Mouse (Mus musculus) ES-CJ7 (cell line): ENCODE data around the gene Plcd1.

Source experiments
- DNase-seq: peaks from one replicate; pipeline ENCODE4 v3.0.0; 2011; ENCODE audit warnings: low read depth, low spot score

Gene Plcd1

DNA sequence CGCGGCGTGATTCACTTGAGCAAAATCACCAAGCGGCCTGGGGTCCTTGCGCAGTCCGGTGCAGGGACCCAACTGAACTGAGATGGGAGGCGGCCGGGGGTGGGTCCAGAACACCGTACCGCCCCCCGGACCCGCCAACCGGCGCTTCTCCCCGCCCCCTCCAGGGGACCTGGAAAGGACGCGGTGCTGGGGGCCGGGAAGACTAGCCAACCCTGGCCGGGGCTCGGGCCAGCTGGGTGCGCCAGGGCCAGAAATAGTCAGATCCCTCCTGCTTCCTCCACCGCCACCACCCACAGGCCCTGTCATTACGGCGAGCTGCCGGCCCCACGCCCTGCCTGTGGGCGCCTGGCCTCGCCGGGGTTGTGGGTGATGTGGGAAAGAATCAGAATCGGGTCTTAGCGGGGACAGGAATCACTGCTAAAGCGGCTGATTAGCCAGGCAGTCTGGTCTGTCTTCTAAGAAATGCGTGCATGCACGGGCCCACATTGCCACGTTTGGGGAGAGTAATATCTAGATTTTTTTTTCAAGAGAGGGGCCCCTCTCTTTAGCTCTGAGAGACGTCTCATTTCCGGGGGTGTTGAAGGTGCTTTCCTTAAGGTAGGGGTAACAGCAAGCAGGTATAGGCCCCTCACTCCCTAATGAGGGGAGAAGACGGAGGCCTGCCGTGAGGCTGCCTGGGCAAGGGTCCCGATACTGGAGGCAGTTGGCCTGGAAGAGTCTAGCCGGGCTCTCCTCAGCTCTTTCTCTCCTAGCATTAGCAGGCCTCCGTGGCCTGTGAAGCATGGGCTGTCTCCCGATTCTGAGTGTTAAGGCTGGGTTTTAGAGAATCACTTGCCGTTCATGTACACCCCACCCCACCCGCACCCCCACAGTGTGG is at the start of gene Plcd1:
Gene Plcd1, minus strand, starts transcription at position 84 of the 877 bp plus-strand sequence.
- DNase-seq = no peak

DNA sequence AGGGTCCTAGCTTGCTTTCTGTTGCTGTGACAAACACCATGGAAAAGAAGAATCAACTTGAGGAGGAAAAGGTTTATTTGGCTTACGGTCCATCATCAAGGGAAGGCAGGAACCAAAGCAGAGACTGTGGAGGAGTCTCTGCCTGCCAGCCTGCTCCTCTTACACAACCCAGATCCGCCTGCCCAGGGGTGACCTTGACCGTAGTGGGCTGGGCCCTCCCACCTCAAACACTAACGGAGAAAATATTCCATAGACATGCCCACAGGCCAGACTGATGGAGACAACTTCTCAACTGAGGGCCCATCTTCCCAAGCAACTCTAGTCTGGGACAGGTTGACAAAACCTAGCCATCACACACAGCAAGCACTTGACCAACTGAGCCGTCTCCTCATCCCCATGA is 48.8 kb upstream of the Plcd1 start:
- DNase-seq = no peak

DNA sequence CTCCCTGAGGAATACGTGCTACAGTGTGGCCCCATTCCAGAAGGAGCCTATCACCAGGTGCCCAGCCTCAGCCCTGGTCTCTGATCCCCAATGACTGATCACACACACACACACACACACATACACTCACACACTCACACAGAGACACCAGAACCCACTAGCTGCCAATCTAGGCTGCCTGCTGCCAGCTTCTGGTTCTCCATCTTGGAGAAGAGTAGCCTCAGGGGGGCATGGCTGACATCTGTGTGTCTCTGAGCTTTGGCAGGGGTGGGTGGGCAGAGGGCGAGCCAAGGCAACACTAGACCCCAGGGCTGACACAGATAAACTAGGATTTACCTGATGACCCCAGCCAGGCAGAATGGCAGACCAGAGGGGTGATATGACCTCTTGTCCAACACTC is 45.5 kb upstream of the Plcd1 start:
- no peak for DNase-seq

DNA sequence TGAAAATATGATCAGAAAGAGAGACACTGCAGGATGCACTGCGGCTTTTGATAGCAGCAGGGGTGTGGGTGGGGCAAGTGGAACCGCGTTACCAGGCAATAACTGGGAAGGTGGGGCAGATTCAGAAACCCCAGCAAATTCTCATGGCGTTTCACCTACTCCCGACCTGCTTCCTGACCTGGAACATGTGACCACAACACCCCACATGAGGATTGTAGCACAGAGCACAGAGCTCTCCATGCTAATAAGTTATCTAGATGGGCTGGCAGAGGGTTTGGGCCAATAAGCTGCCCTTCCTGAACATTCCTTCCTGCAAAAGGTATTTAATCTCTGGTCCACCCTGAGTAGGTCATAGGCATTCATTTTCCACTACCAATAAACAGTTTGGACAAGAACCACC is 37.4 kb upstream of the Plcd1 start:
- no peak for DNase-seq

DNA sequence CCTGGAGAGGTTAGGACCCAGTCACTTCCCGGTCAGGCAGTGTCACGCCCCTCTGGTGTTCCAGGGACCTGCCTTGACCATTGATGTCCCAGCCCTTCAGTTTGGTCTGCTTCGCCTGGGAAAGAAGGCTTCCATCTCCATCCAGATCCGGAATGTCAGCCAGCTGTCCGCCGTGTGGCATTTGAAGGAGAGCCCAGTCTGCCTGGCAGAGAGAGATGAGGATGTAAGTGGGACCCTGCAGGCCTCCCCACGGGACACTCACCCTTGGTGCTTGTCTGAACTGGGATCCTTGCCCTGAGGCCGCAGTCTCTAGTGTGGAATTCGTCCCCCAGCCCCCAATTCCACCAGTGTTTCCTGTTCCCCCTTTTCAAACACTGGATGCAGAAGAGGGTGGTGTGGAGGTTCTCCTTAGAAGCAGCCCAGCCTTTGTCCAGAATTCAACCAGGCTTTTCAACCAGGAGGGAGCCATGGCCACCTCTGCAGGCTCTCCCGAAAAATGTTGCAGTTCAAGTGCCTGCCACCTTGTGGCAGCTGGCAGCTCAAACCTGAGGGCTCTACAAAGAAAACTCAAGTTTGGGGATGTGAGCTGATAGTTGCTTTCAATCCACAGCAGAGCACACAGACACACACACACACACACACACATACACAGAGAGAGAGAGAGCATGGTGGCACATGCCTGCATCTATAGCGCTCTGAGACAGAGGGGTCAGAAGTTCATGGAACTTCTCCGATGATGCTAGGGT is 35.3 kb upstream of the Plcd1 start:
- DNase-seq = no peak

DNA sequence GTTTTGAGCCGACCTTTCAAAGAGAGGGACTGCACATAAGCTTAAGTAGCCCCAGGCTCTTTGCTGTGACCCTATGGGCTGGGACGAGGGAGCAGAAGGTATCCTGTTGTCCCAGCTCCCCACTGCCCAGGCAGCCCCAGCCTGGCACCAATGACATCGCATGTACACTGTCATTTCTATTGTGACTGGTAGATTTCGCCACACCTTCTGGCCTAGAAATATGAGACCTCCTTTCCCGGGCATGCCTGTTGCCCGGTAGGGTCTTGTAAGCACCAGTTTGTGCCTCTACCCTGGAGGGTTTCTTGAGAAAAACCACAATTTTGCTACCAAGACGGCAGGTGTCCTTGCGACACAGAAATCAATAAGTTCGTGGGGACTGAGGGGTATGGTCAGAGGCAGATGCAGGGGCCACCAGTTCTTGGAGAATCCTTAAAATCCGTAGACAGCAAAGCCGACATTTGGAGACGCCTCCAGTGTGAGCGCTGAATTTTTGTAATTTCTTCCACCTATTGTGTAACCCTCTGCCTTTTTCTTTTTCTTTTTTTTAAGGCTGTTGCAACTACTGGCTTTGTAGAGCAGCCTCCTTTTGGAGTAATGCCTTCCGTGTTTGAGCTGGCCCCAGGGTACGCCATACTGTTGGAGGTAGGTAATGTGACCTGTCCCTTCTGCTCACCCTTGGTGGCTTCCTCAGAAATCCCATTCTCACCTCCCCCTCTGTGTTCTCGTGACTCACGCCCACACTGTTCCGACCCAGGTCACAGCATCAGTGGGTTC is 29.5 kb upstream of the Plcd1 start:
- DNase-seq = no peak

DNA sequence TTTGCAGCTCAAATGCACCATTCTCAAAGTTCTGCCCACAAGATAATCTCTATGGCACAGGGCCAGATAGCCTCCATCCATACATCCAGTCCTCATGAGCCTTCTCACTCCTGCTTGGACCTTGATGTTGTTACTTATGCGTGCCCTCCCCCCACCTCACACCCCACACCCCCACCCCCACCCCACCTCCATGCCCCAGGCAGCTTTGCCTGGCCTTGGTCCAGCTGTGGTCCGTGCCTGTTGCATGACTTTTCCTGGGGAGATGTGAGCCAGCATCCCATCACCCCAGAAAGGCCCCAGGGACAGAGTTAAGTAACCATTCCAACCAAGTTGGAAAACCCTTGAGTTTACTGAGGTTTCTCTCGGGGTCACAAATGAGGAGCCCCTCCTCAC is 26.9 kb upstream of the Plcd1 start:
- no peak for DNase-seq

DNA sequence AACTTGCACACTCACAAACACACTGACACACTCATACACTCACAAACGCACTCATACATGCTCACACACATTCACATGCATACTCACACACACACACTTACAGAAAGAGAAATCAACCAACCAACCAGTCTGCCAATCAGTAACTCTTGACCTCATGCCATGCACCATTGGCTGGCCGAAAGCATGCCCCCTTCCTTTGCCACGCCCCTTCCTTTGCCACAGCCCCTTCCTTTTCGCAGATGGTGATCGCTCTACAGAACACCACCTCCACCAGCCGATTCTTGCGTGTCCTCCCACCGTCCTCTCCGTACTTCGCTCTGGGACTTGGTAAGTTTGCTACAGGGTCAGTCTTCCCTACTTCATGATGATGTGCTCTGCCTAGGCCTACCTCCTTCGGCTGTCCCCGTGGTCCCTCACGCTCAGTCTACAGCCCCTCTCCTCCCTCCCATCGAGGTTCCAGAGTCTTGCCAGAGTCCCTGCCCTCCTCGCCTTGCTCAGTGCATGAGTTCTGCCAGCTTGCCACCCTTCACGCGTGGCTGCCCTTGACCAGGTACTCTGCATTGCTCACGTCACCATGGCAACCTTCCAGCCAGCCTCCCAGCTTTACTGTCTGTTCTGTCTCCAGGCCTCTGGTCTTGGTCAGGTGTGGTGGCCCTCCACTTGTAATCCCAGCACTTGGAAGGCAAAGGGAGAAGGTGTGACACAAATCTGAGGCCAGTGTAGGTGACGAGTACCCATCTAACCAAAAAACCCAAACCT is 26.3 kb upstream of the Plcd1 start:
- no peak for DNase-seq

DNA sequence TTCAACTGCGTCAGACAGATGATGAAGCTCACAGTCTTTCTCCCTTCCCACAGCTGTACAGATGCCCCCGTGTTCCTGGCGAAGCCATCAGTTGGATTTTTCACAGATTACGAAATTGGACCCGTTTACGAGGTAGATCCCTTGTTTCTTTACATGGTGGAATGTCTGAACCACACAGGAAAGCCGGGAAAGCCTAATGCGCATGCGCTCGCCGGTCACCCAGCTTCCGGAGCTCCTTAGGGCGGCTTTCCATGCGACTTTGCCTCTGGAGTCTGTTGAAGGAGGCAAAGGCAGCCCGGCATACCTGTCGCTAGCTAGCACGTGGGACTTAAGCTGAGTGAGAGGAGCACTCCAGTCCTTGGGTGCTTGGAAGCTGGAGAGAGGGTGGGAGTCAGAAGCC is 21.6 kb upstream of the Plcd1 start:
- peak; percentile 65 for DNase-seq

DNA sequence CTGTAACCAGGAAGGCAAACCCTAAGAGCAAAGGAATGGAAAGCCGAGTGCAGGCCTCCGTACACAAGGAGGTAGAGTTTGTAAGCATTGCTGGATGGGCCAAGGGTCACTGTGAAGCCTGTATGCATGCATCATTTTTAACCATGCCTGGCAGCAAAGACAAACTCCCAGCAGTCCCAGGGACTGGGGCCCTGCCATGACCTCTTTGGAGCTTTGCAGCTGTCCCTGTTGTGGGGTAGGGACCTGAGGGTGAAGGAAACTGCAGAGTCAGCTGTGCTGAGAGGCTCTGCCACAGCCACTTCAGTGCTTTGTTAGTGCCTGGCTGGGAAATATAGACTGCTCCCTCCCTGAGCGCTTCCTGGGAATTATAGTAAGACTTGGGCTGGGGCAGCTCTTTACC is 17.3 kb upstream of the Plcd1 start:
- no peak for DNase-seq

DNA sequence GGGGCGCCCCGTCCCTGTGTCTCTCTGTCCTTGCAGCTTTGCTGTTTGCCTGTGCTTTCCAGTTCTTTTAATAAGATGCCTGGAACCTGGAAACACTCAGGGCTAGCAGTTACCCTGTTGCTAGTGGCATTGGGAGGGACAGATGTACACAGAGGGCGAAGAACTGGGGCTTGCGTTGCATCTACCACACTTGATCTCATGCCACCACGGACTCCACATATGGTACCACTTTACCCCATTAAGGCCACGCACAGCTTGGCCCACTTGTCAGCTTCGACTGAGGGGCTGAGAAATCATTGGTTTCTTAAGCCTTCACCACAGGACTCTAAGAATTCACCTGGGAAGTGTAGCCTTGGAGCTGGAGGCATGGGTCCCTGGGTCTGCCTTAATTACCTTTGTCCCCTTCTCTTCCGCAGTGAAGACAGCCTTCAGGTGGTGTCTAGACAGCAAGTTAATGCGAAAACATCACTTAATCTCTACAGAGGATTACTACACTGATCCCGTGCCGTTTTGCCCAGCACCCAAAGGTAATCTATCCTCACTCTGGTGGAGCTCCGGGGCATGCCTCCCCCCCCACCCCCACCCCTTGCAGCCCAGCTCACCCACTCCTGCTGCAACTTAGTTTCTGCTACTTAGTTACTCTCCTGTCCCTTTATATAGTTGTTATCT is 16.5 kb upstream of the Plcd1 start:
- no peak for DNase-seq

DNA sequence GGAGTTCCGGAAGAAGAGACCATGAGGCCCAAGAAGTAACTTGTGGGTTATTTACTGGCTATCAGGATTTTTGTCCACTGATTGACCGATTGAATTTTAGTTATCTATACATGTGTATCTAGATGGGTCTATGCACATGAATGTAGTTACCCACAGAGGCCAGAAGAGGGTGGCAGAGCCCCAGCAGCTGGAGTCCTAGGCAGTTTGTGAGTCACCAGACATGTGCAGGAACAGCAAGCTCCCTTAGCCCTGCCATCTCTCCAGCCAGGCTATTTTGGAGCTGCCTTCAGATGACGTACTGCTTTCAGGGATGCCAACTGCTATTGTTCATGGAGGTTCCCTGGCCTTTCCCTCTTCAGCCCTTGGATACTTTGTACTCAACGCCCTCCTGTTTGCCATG is 14.3 kb upstream of the Plcd1 start:
- peak; percentile 73 for DNase-seq

DNA sequence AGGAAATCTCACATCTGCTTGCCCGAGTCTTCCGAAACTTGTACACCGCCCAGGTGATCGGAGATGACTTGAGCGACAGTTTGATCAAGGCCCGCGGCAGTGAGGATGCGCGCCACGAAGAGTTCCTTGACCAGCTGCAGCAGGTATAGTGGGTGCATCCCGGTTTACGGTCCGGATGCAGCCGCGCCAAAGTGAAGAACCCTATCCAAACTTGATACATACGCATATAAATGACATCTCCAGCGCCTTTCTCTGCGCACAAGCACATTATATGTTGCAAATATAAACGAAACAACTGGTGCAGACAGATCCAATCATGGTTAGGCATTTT is 9.4 kb upstream of the Plcd1 start:
- peak; percentile 83 for DNase-seq

DNA sequence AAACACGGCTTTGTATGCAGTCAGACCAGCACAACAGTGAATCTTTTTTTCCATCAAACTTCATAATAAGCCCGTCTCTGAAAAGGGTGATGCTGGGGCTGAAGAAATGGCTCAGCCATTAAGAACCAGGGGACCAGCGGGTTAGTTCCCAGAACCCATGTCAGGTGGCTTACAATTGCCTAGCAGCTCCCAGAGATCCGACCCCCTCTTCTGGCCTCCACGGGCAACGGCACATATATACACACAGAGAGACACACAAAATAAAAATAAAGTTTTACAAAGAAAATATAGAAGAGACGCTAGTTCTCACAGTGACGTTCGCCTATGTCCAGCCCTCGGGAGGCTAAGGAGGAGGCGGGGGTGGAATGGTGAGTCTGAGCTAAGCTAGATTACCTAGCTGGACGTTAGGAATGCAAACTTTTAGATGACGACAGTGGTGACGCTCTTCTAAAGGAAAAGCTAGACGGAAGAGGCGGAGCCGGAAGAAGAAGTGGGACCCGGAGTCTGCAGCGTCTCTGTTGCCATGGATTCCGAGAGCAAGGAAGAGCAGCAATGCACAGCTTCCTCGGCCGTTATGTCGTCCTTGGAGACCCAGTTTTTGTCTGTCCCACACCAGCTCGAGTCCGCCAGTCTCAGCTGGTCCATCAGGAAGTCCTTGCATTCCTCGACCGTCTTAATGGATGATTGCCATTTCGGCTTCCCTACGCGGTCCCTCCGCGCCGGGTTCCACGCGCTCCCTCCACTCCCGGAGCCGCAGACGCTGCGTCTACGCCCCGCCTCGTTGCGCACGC is 8.9 kb upstream of the Plcd1 start, which contains the start of gene Dlec1:
Gene Dlec1, plus strand, starts transcription at position 487 of the 791 bp plus-strand sequence.
- DNase-seq = peak; percentile 91

DNA sequence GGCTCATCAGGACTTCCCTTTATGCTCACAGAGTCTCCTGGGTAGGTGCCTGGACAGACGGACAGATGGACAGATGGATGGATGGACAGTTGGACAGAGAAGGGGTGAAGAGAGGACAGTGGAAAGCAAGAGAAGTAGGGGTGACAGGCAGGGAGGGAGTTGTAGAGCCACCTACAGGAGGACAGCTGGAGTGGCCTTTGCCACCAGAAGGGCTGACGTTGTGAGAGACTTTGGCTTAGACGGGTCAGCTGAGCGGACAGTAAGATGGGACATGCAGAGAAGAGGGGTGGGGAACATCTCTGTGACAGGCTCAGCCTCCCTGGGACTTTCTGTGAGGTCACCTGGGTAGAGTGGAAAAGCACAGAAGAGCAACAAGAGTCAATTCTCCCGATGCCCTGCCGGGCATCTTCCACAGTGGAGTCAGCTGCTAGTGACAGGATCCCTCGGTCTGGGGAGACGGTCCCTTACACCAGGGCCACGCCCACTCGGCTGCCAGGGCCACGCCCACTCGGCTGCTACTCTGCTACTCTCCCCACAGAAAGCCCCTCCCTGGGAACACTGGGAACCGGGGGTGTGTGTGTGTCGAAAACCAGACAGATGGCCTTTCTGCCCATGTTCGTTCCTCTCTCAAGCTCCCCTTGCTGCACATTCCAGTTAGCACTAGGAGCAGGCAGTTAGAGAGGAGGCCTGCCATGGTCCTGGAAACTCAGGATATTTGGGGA is 7.0 kb upstream of the Plcd1 start:
- peak; percentile 54 for DNase-seq

DNA sequence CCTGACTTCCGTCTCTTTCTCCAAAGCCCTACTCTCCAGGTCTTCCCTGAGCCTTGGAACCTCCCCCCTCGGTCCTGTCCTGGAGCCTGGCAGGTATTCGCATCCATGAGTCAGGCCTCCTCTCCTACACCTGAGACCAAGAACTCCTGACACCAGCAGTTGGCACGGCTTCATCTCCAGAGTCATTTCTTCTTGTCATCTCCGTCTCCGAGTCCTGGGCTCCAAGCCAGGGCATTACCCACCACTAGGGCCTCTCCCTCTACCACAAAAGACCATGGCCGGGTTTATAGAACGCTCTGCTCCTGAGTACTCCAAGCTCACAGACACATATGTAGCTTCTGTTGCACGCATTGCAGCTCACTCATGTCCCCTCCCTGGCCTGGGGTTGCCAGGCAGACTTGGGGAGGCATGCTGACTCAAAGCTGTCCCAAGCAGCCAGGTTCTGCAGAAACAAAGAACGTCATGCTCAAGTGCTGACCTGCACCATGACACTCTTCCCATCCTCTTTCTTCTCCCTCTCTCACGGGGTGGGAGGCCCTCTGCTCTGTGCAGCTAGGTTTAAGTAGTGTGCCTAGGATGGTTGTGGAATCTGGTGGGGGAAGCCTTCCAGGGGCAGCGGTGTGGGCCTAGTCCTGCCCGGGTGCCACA is 1.3 kb upstream of the Plcd1 start:
- DNase-seq = no peak

DNA sequence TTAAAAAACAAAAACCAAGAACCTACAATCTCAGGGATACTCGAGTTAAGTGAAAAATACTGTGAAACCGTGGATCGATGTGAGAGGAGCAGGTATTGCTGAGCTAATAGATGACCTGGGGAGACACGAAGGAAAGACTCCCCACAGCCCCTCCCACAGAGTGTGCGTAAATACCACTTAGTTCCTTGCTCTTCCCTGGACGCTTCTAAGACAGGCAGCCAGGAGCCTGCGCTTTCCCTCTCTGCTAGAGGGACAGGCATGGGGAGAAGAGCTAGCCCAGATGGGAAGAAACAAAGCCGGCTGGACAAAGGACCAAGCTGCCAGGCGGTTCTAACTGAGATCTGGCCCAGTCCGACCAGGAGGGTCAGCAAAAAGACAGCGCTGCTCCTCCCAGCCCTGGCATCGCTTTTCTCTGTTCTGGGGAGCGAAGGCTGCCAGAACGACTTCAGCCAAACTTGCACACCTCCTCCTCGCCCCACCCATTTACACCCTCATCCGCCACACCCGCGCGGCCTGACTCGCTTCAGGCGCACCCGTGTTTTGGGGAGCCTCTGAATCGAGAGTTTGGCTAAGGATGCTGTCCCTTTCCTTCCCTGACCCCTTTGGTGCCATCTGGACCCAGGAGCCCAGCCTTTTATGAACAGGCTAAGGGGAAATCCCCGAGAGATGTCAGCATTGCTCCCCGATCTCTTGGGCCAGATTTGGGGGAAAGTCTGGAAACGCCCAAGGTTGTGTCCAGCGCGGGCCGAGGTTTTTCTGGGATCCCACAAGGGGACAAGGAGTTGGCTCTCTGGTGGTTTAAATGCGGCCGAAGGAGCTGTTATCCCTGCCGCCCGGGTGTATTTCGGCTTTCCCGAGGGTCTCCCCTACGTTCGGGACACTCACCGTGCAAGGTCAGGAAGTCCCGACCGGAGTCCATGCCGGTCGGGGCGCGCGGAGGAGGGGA is 556 bp downstream of the Plcd1 start:
- no peak for DNase-seq
